Mouse (Mus musculus) small intestine, adult 2 months (tissue): ENCODE data around the gene Pip5k1c.

Source experiments
- CTCF ChIP-seq: fragments of 200-500 bp; IDR thresholded peaks from 2 replicates; pipeline ENCODE4 v1.5.1; 2012; ENCODE audit warnings: low read depth, mild to moderate bottlenecking, control low read depth, inconsistent platforms, low read length, moderate library complexity, mixed read lengths; ENCODE audit not compliant: insufficient replicate concordance, insufficient read length; ENCODE audit errors: extremely low read depth
- POLR2A ChIP-seq: fragments of 200-500 bp; IDR thresholded peaks from 2 replicates; pipeline ENCODE4 v1.6.1; 2012; ENCODE audit warnings: low read depth, mild to moderate bottlenecking, control low read depth, inconsistent platforms, low read length, moderate library complexity

GRCm38 (mm10) chr10:81313581-81313980, 20.8 kb downstream of the Pip5k1c start:
- TF ChIP-seq CTCF (no peak), POLR2A (no peak)
